Mouse (Mus musculus) hindbrain, embryonic 11.5 days (tissue): ENCODE results near the gene Parp8. TPM values are rescaled to one million over a fixed set of nuclear protein-coding genes. Genes with fewer than 3 reads are reported as not detected.

Source experiments
- ATAC-seq: fragments of 200-750 bp; cut with Nextera tagmentation; 2 replicates; pipeline ENCODE4 v1.8.0; 2017; ENCODE audit warnings: mild to moderate bottlenecking, moderate TSS enrichment, moderate library complexity; ENCODE audit not compliant: low FRiP score
- DNase-seq: peaks from one replicate; pipeline ENCODE4 v3.0.0-alpha.2; 2015; ENCODE audit warnings: low spot score
- H3K27ac ChIP-seq: fragments of 300-500 bp; sonication (generic); 2 replicates; pipeline ENCODE4 v1.5.1; 2014; ENCODE audit warnings: mild to moderate bottlenecking, low read depth, low read length
- H3K27me3 ChIP-seq: fragments of 300-500 bp; sonication (generic); 2 replicates; pipeline ENCODE4 v1.6.1; 2014; ENCODE audit warnings: mild to moderate bottlenecking, low read length, moderate library complexity, mixed read lengths; ENCODE audit not compliant: control insufficient read depth, insufficient read depth
- H3K36me3 ChIP-seq: fragments of 300-500 bp; sonication (generic); 2 replicates; pipeline ENCODE4 v1.6.1; 2014; ENCODE audit warnings: mild to moderate bottlenecking, low read length, moderate library complexity, mixed read lengths; ENCODE audit not compliant: control insufficient read depth, insufficient read depth
- H3K4me1 ChIP-seq: fragments of 300-500 bp; sonication (generic); replicated peaks from 2 replicates; pipeline ENCODE4 v1.6.1; 2014; ENCODE audit warnings: low read length, mixed read lengths; ENCODE audit not compliant: control insufficient read depth, insufficient read depth
- H3K4me2 ChIP-seq: fragments of 300-500 bp; sonication (generic); replicated peaks from 2 replicates; pipeline ENCODE4 v1.6.1; 2014; ENCODE audit warnings: mild to moderate bottlenecking, low read depth, low read length
- H3K4me3 ChIP-seq: fragments of 300-500 bp; sonication (generic); 2 replicates; pipeline ENCODE4 v1.5.1; 2014; ENCODE audit warnings: low read depth, low read length
- H3K9ac ChIP-seq: fragments of 300-500 bp; sonication (generic); 2 replicates; pipeline ENCODE4 v1.6.1; 2014; ENCODE audit warnings: low read depth, low read length
- H3K9me3 ChIP-seq: fragments of 300-500 bp; sonication (generic); 2 replicates; pipeline ENCODE4 v1.6.1; 2016; ENCODE audit warnings: low read length; ENCODE audit not compliant: control insufficient read depth
- WGBS: fragments of 180-500 bp; shearing (Covaris S2); extraction: QIAGEN DNeasy Blood & Tissue Kit; methylation state at CpG from one replicate; pipeline ENCODE4 v1.1.7; 2014; 5-methylcytosine and 5-hydroxymethylcytosine counted together
- polyA plus RNA-seq: library from polyadenylated mRNA; unstranded; fragments of >200 nt; fragmentation: Nextera tagmentation; extraction: Ambion mirVana; gene quantifications from 2 replicates; pipeline ENCODE4 v1.2.1, GENCODE M21; 2014

The Parp8 gene
- polyA plus RNA-seq, 1 experiment from 2014 or later, result 18.2 TPM

- H3K9me3 ChIP-seq, result no peaks in the 10 kb centered on the region
- no peaks in the 10 kb centered on the region for H3K4me1 ChIP-seq
- 88% methylated on average over 15 of the region's 15 CpGs for WGBS
- no peak overlapping the region for H3K27ac ChIP-seq
- H3K4me3 ChIP-seq, result no peak overlapping the region
- H3K36me3 ChIP-seq, result no peaks in the 10 kb centered on the region
- no peak overlapping the region for H3K9ac ChIP-seq
- no peaks in the 10 kb centered on the region for H3K27me3 ChIP-seq
- DNase-seq, result no peak
- H3K4me2 ChIP-seq, result no peak overlapping the region
- ATAC-seq, result no peak
Measured at GRCm38 (mm10) chr13:116962480-116963462, 62.6 kb downstream of the Parp8 start.

GRCm38 (mm10) chr13:116958776-116959589, 66.4 kb downstream of the Parp8 start:
- no peaks in the 10 kb centered on the region for H3K36me3 ChIP-seq
- H3K4me1 ChIP-seq, result no peaks in the 10 kb centered on the region
- H3K27me3 ChIP-seq, result no peaks in the 10 kb centered on the region
- no peak overlapping the region for H3K27ac ChIP-seq
- no peak overlapping the region for H3K9ac ChIP-seq
- WGBS, result 87% methylated on average over 7 of the region's 7 CpGs
- H3K4me3 ChIP-seq, result no peak overlapping the region
- H3K4me2 ChIP-seq, result no peak overlapping the region
- DNase-seq (no peak), ATAC-seq (no peak)
- no peaks in the 10 kb centered on the region for H3K9me3 ChIP-seq

- no peaks in the 10 kb centered on the region for H3K27me3 ChIP-seq
- no peak for DNase-seq
- no peak for ATAC-seq
- no peaks in the 10 kb centered on the region for H3K4me1 ChIP-seq
- no peaks in the 10 kb centered on the region for H3K9me3 ChIP-seq
- no peak overlapping the region for H3K4me2 ChIP-seq
- no peak overlapping the region for H3K4me3 ChIP-seq
- WGBS, result 93% methylated on average over 3 of the region's 3 CpGs
- no peaks in the 10 kb centered on the region for H3K36me3 ChIP-seq
- H3K9ac ChIP-seq, result no peak overlapping the region
- no peak overlapping the region for H3K27ac ChIP-seq
Measured at GRCm38 (mm10) chr13:116957577-116957976, 67.8 kb downstream of the Parp8 start.

GRCm38 (mm10) chr13:116951336-116951735, 74.0 kb downstream of the Parp8 start:
- no peaks in the 10 kb centered on the region for H3K27me3 ChIP-seq
- H3K4me2 ChIP-seq, result no peak overlapping the region
- WGBS, result 95% methylated on average over 3 of the region's 3 CpGs

GRCm38 (mm10) chr13:116949527-116949926, 75.8 kb downstream of the Parp8 start:
- Histone ChIP-seq H3K4me2 (no peak overlapping the region), H3K4me1 (no peaks in the 10 kb centered on the region), H3K4me3 (no peak overlapping the region), H3K9me3 (no peaks in the 10 kb centered on the region), H3K9ac (no peak overlapping the region), H3K27ac (no peak overlapping the region), H3K36me3 (no peaks in the 10 kb centered on the region), H3K27me3 (no peaks in the 10 kb centered on the region)
- ATAC-seq (no peak), DNase-seq (no peak)
- 82% methylated on average over 4 of the region's 4 CpGs for WGBS

More at GRCm38 (mm10) chr13:116951336-116951735, 74.0 kb downstream of the Parp8 start:
- DNase-seq (no peak), ATAC-seq (no peak)
- Histone ChIP-seq H3K4me1 (no peaks in the 10 kb centered on the region), H3K9me3 (no peaks in the 10 kb centered on the region), H3K9ac (no peak overlapping the region), H3K4me3 (no peak overlapping the region), H3K27ac (no peak overlapping the region), H3K36me3 (no peaks in the 10 kb centered on the region)

GRCm38 (mm10) chr13:116949056-116949455, 76.3 kb downstream of the Parp8 start:
- 92% methylated on average over 6 of the region's 6 CpGs for WGBS
- no peaks in the 10 kb centered on the region for H3K4me1 ChIP-seq
- no peak overlapping the region for H3K4me3 ChIP-seq
- H3K4me2 ChIP-seq, result no peak overlapping the region
- H3K36me3 ChIP-seq, result no peaks in the 10 kb centered on the region
- ATAC-seq, result no peak
- H3K9me3 ChIP-seq, result no peaks in the 10 kb centered on the region
- H3K27me3 ChIP-seq, result no peaks in the 10 kb centered on the region
- no peak overlapping the region for H3K27ac ChIP-seq
- H3K9ac ChIP-seq, result no peak overlapping the region
- no peak for DNase-seq

- no peaks in the 10 kb centered on the region for H3K27me3 ChIP-seq
Measured at GRCm38 (mm10) chr13:116948299-116948659, 77.1 kb downstream of the Parp8 start.

GRCm38 (mm10) chr13:116947611-116948298, 77.6 kb downstream of the Parp8 start:
- Histone ChIP-seq H3K4me1 (no peaks in the 10 kb centered on the region), H3K27ac (no peak overlapping the region), H3K9me3 (no peaks in the 10 kb centered on the region), H3K36me3 (no peaks in the 10 kb centered on the region), H3K4me3 (no peak overlapping the region), H3K9ac (no peak overlapping the region), H3K4me2 (no peak overlapping the region), H3K27me3 (no peaks in the 10 kb centered on the region)
- no peak for ATAC-seq
- DNase-seq, result no peak
- 83% methylated on average over 9 of the region's 9 CpGs for WGBS

More at GRCm38 (mm10) chr13:116948299-116948659, 77.1 kb downstream of the Parp8 start:
- Histone ChIP-seq H3K9ac (no peak overlapping the region), H3K36me3 (no peaks in the 10 kb centered on the region), H3K4me2 (no peak overlapping the region), H3K27ac (no peak overlapping the region), H3K4me3 (no peak overlapping the region), H3K4me1 (no peaks in the 10 kb centered on the region), H3K9me3 (no peaks in the 10 kb centered on the region)
- 82% methylated on average over 5 of the region's 5 CpGs for WGBS
- DNase-seq, result no peak
- no peak for ATAC-seq
